ENCODE assay signal across 16 mouse cellular contexts in genomic region chr12:108995976-108996636, GRCm38 (mm10).
DNase-seq lines count a peak whose midpoint lies in the region; ATAC-seq and TF ChIP-seq lines count a peak whose summit lies in the region.
"Had no signal": no experiment of that assay in that cellular context is flagged by ENCODE, and none has a peak within 500 bp of the region (broad histone marks: within the 10 kb centered on the region; RNA-seq: fewer than 3 reads in every experiment).

No protein-coding gene starts in this region.

- no peaks in the 10 kb centered on the region for H3K36me3 ChIP-seq in kidney, embryonic 15.5 days
- H3K36me3 ChIP-seq: heart, embryonic 15.5 days; hindbrain, embryonic 15.5 days; limb, embryonic 10.5 days had no signal

- H3K4me2 ChIP-seq in kidney, embryonic 15.5 days = no peak overlapping the region
- H3K4me2 ChIP-seq: heart, embryonic 15.5 days; hindbrain, embryonic 15.5 days had no signal

- no peak for DNase-seq in layer of hippocampus, adult 2 months (ENCODE audit: low spot score in 2 of 2)
- DNase-seq in layer of hippocampus, adult 18-20 months (ENCODE audit: low spot score in 2 of 2) = no peak
- DNase-seq in thymus, postnatal 4 days = peak; percentile 30
- no peak for DNase-seq in thymus, postnatal 0 days (ENCODE audit: low spot score)
- peak; percentile 21 for DNase-seq in cerebellum, adult 8-10 months
- no peak for DNase-seq in spleen, postnatal 14 days (ENCODE audit: low spot score in 2 of 2)
- DNase-seq: gastrocnemius, postnatal 36 days; layer of hippocampus, adult 9-11 months; right cerebral cortex, postnatal 25 days; thymus, adult 18-20 months had no signal

- H3K9ac ChIP-seq in kidney, embryonic 15.5 days = no peak overlapping the region
- H3K9ac ChIP-seq: heart, embryonic 15.5 days; hindbrain, embryonic 15.5 days had no signal

- no peak for ATAC-seq in megakaryocyte, adult 5-6 weeks (ENCODE audit: poor library complexity, severe bottlenecking)
- no peak for ATAC-seq in kidney, embryonic 15.5 days (replicated peaks; ENCODE audit: low FRiP score)
- ATAC-seq: Patski had no signal

- WGBS in kidney, embryonic 15.5 days = 82% methylated on average over 12 of the region's 12 CpGs

- H3K27me3 ChIP-seq in kidney, embryonic 15.5 days = peaks cover 6% of the 10 kb centered on the region; the same call in 1 of the 2 replicates
- H3K27me3 ChIP-seq: heart, embryonic 15.5 days; hindbrain, embryonic 15.5 days; Patski had no signal

- no peak overlapping the region for H3K27ac ChIP-seq in layer of hippocampus, adult 2 months
- no peak overlapping the region for H3K27ac ChIP-seq in kidney, embryonic 15.5 days
- H3K27ac ChIP-seq: heart, embryonic 15.5 days; hindbrain, embryonic 15.5 days; limb, embryonic 10.5 days had no signal

- H3K9me3 ChIP-seq in kidney, embryonic 15.5 days (replicated peaks) = no peaks in the 10 kb centered on the region
- H3K9me3 ChIP-seq: heart, embryonic 15.5 days; hindbrain, embryonic 15.5 days; limb, embryonic 10.5 days had no signal

- TF ChIP-seq CTCF in layer of hippocampus, adult 2 months (conservative IDR thresholded peaks at IDR 0.05) = peak; percentile 68

- H3K4me1 ChIP-seq in kidney, embryonic 15.5 days = peaks cover 8% of the 10 kb centered on the region

- no peak overlapping the region for H3K4me3 ChIP-seq in layer of hippocampus, adult 2 months
- H3K4me3 ChIP-seq in kidney, embryonic 15.5 days (replicated peaks) = no peak overlapping the region
- H3K4me3 ChIP-seq: heart, embryonic 15.5 days; hindbrain, embryonic 15.5 days; limb, embryonic 10.5 days had no signal

Comparison
In these comparisons a context has a peak if more than half of its experiments do, and no peak if none do; other contexts are left out.
1. DNase-seq: peak in thymus, postnatal 4 days (single experiment) and cerebellum, adult 8-10 months (single experiment); none in layer of hippocampus, adult 2 months (0 of 2), layer of hippocampus, adult 18-20 months (0 of 2), thymus, postnatal 0 days (single experiment) and spleen, postnatal 14 days (0 of 2).